Mouse (Mus musculus): ENCODE results near the gene Sirpa.

Sirpa gene

GRCm38 (mm10) chr2:129584905-129585304 is 7.7 kb upstream of the Sirpa start:
- DNase-seq (ENCODE audit: low read depth, low spot score) = no peak

GRCm38 (mm10) chr2:129585904-129586514 is 6.6 kb upstream of the Sirpa start:
- DNase-seq (ENCODE audit: low read depth, low spot score) = no peak

GRCm38 (mm10) chr2:129587241-129587640 is 5.4 kb upstream of the Sirpa start:
- DNase-seq (ENCODE audit: low read depth, low spot score) = no peak

- peak; percentile 85 for DNase-seq (ENCODE audit: low read depth, low spot score)
Observed at GRCm38 (mm10) chr2:129587825-129588251, 4.8 kb upstream of the Sirpa start.

- no peak for DNase-seq (ENCODE audit: low read depth, low spot score)
Observed at GRCm38 (mm10) chr2:129591897-129592296, 738 bp upstream of the Sirpa start.

GRCm38 (mm10) chr2:129593141-129593875 is 673 bp downstream of the Sirpa start:
- no peak for DNase-seq (ENCODE audit: low read depth, low spot score)

GRCm38 (mm10) chr2:129593876-129594421 is 1.3 kb downstream of the Sirpa start:
- no peak for DNase-seq (ENCODE audit: low read depth, low spot score)

- DNase-seq (ENCODE audit: low read depth, low spot score) = no peak
Observed at GRCm38 (mm10) chr2:129594569-129594968, 1.9 kb downstream of the Sirpa start.

- DNase-seq (ENCODE audit: low read depth, low spot score) = no peak
Observed at GRCm38 (mm10) chr2:129595206-129595605, 2.6 kb downstream of the Sirpa start.

- DNase-seq (ENCODE audit: low read depth, low spot score) = no peak
Observed at GRCm38 (mm10) chr2:129595661-129596209, 3.1 kb downstream of the Sirpa start.

- no peak for DNase-seq (ENCODE audit: low read depth, low spot score)
Observed at GRCm38 (mm10) chr2:129596555-129597172, 4.0 kb downstream of the Sirpa start.

GRCm38 (mm10) chr2:129597581-129597980 is 4.9 kb downstream of the Sirpa start:
- DNase-seq (ENCODE audit: low read depth, low spot score) = no peak

GRCm38 (mm10) chr2:129598094-129598493 is 5.5 kb downstream of the Sirpa start:
- DNase-seq (ENCODE audit: low read depth, low spot score) = no peak

- no peak for DNase-seq (ENCODE audit: low read depth, low spot score)
Observed at GRCm38 (mm10) chr2:129599231-129600084, 6.8 kb downstream of the Sirpa start.

GRCm38 (mm10) chr2:129601059-129601650 is 8.5 kb downstream of the Sirpa start:
- DNase-seq (ENCODE audit: low read depth, low spot score) = no peak

GRCm38 (mm10) chr2:129601894-129602663 is 9.4 kb downstream of the Sirpa start:
- DNase-seq (ENCODE audit: low read depth, low spot score) = no peak

GRCm38 (mm10) chr2:129602856-129603255 is 10.2 kb downstream of the Sirpa start:
- DNase-seq (ENCODE audit: low read depth, low spot score) = no peak

GRCm38 (mm10) chr2:129603536-129603935 is 10.9 kb downstream of the Sirpa start:
- no peak for DNase-seq (ENCODE audit: low read depth, low spot score)

GRCm38 (mm10) chr2:129604032-129604431 is 11.4 kb downstream of the Sirpa start:
- DNase-seq (ENCODE audit: low read depth, low spot score) = no peak

- no peak for DNase-seq (ENCODE audit: low read depth, low spot score)
Observed at GRCm38 (mm10) chr2:129605816-129606215, 13.2 kb downstream of the Sirpa start.
